Mouse (Mus musculus) olfactory bulb, adult 2 months (tissue): ENCODE data around the gene Tyro3.

Source experiments
- CTCF ChIP-seq: fragments of 200-500 bp; IDR thresholded peaks from 2 replicates; pipeline ENCODE4 v1.5.1; 2012; ENCODE audit warnings: low read depth, mild to moderate bottlenecking, low read length, moderate library complexity; ENCODE audit not compliant: insufficient read depth
- POLR2A ChIP-seq: fragments of 200-500 bp; IDR thresholded peaks from 2 replicates; pipeline ENCODE4 v1.6.1; 2012; ENCODE audit warnings: mild to moderate bottlenecking, low read depth, low read length, moderate library complexity; ENCODE audit not compliant: insufficient read depth

GRCm38 (mm10) chr2:119805536-119805935, 8.0 kb downstream of the Tyro3 start:
- TF ChIP-seq CTCF (no peak), POLR2A (no peak)
